Mouse (Mus musculus) intestine, postnatal 0 days (tissue): ENCODE data around the gene Bpi. TPM values are rescaled to one million over a fixed set of nuclear protein-coding genes. Genes with fewer than 3 reads are reported as not detected.

Experiments
- ATAC-seq: fragments of 200-750 bp; cut with Nextera tagmentation; 2 replicates; pipeline ENCODE4 v1.8.0; 2017; ENCODE audit warnings: mild to moderate bottlenecking, moderate TSS enrichment, moderate library complexity
- H3K27ac ChIP-seq: fragments of 300-500 bp; sonication (generic); 2 replicates; pipeline ENCODE4 v1.5.1; 2014; ENCODE audit warnings: mild to moderate bottlenecking, low read depth, low read length, moderate library complexity
- H3K27me3 ChIP-seq: fragments of 300-500 bp; sonication (generic); replicated peaks from 2 replicates; pipeline ENCODE4 v1.6.1; 2014; ENCODE audit warnings: low read length, mixed read lengths; ENCODE audit not compliant: control insufficient read depth, insufficient read depth
- H3K36me3 ChIP-seq: fragments of 300-500 bp; sonication (generic); 2 replicates; pipeline ENCODE4 v1.6.1; 2014; ENCODE audit warnings: mild to moderate bottlenecking, moderate library complexity; ENCODE audit not compliant: control insufficient read depth, insufficient read depth
- H3K4me1 ChIP-seq: fragments of 300-500 bp; sonication (generic); replicated peaks from 2 replicates; pipeline ENCODE4 v1.6.1; 2014; ENCODE audit warnings: antibody characterized with exemption, low read length, mixed read lengths; ENCODE audit not compliant: control insufficient read depth, insufficient read depth
- H3K4me2 ChIP-seq: fragments of 300-500 bp; sonication (generic); replicated peaks from 2 replicates; pipeline ENCODE4 v1.6.1; 2014; ENCODE audit warnings: low read depth, mild to moderate bottlenecking, moderate library complexity
- H3K4me3 ChIP-seq: fragments of 300-500 bp; sonication (generic); 2 replicates; pipeline ENCODE4 v1.5.1; 2014; ENCODE audit warnings: low read depth, low read length
- H3K9ac ChIP-seq: fragments of 300-500 bp; sonication (generic); 2 replicates; pipeline ENCODE4 v1.6.1; 2014; ENCODE audit warnings: mild to moderate bottlenecking, low read depth, low read length
- H3K9me3 ChIP-seq: fragments of 300-500 bp; sonication (generic); 2 replicates; pipeline ENCODE4 v1.6.1; 2016; ENCODE audit warnings: mixed run types; ENCODE audit not compliant: control insufficient read depth
- CTCF ChIP-seq: sonication (generic); IDR thresholded peaks from 2 replicates; pipeline ENCODE4 v1.5.1; 2016; ENCODE audit warnings: low read depth, mild to moderate bottlenecking, control low read depth, antibody characterized with exemption, moderate library complexity
- WGBS: fragments of 180-500 bp; shearing (Covaris S2); extraction: QIAGEN DNeasy Blood & Tissue Kit; methylation state at CpG from one replicate; pipeline ENCODE4 v1.1.7; 2014; 5-methylcytosine and 5-hydroxymethylcytosine counted together
- polyA plus RNA-seq: library from polyadenylated mRNA; unstranded; fragments of >200 nt; fragmentation: Nextera tagmentation; extraction: Ambion mirVana; gene quantifications from 2 replicates; pipeline ENCODE4 v1.2.1, GENCODE M21; 2015

Gene Bpi
- polyA plus RNA-seq, 1 experiment from 2014 or later: not detected

GRCm38 (mm10) chr2:158228670-158229502 is 29.0 kb upstream of the Bpi start, which contains the start of gene D630003M21Rik:
Gene D630003M21Rik (minus strand): TSS chr2:158229222.
- H3K9me3 ChIP-seq: no peaks in the 10 kb centered on the region
- H3K4me1 ChIP-seq: 0 out of 2 replicates have a peak, but pooled peaks cover 3% of the 10 kb centered on the region
- ATAC-seq: peak; percentile 79
- H3K36me3 ChIP-seq: no peaks in the 10 kb centered on the region
- H3K27ac ChIP-seq: no peak within 1 kb of the TSS
- 1% methylated on average over 41 of the region's 55 CpGs for WGBS
- TF ChIP-seq CTCF: peak; percentile 12; the same call in 1 of the 2 replicates
- peak within 1 kb of the TSS; percentile 38 for H3K4me3 ChIP-seq
- peak within 1 kb of the TSS; percentile 69 for H3K4me2 ChIP-seq
- peak within 1 kb of the TSS; percentile 37 for H3K9ac ChIP-seq
- no peaks in the 10 kb centered on the region for H3K27me3 ChIP-seq

GRCm38 (mm10) chr2:158229503-158229892 is 28.4 kb upstream of the Bpi start:
- TF ChIP-seq CTCF: no peak
- no peak for ATAC-seq
- WGBS: 42% methylated on average over 7 of the region's 7 CpGs
- Histone ChIP-seq H3K4me3 (peak overlapping the region; percentile 38), H3K27me3 (no peaks in the 10 kb centered on the region), H3K4me1 (0 out of 2 replicates have a peak, but pooled peaks cover 3% of the 10 kb centered on the region), H3K9me3 (no peaks in the 10 kb centered on the region), H3K9ac (peak overlapping the region; percentile 37), H3K4me2 (peak overlapping the region; percentile 69), H3K27ac (no peak overlapping the region), H3K36me3 (no peaks in the 10 kb centered on the region)

- Histone ChIP-seq H3K27me3 (no peaks in the 10 kb centered on the region), H3K4me3 (no peak overlapping the region), H3K9me3 (no peaks in the 10 kb centered on the region), H3K27ac (no peak overlapping the region), H3K9ac (no peak overlapping the region), H3K36me3 (no peaks in the 10 kb centered on the region), H3K4me2 (no peak overlapping the region), H3K4me1 (0 out of 2 replicates have a peak, but pooled peaks cover 3% of the 10 kb centered on the region)
- no peak for TF ChIP-seq CTCF
- ATAC-seq: no peak
- 56% methylated on average over 6 of the region's 6 CpGs for WGBS
These were observed 27.3 kb upstream of the Bpi start for GRCm38 (mm10) chr2:158230617-158231016.

GRCm38 (mm10) chr2:158231071-158231470 is 26.8 kb upstream of the Bpi start:
- Histone ChIP-seq H3K9me3 (no peaks in the 10 kb centered on the region), H3K27ac (no peak overlapping the region), H3K27me3 (no peaks in the 10 kb centered on the region), H3K36me3 (no peaks in the 10 kb centered on the region), H3K4me1 (0 out of 2 replicates have a peak, but pooled peaks cover 3% of the 10 kb centered on the region), H3K4me2 (no peak overlapping the region), H3K9ac (no peak overlapping the region), H3K4me3 (no peak overlapping the region)
- 56% methylated on average over 5 of the region's 5 CpGs for WGBS
- ATAC-seq: no peak
- no peak for TF ChIP-seq CTCF

GRCm38 (mm10) chr2:158232414-158232813 is 25.5 kb upstream of the Bpi start:
- 57% methylated on average over 3 of the region's 3 CpGs for WGBS
- Histone ChIP-seq H3K9ac (no peak overlapping the region), H3K4me2 (no peak overlapping the region), H3K36me3 (no peaks in the 10 kb centered on the region), H3K27ac (no peak overlapping the region), H3K4me1 (0 out of 2 replicates have a peak, but pooled peaks cover 3% of the 10 kb centered on the region), H3K9me3 (no peaks in the 10 kb centered on the region), H3K4me3 (no peak overlapping the region), H3K27me3 (no peaks in the 10 kb centered on the region)
- ATAC-seq: no peak
- no peak for TF ChIP-seq CTCF

- Histone ChIP-seq H3K4me1 (0 out of 2 replicates have a peak, but pooled peaks cover 3% of the 10 kb centered on the region), H3K36me3 (no peaks in the 10 kb centered on the region), H3K4me2 (no peak overlapping the region), H3K27ac (no peak overlapping the region), H3K9me3 (no peaks in the 10 kb centered on the region), H3K27me3 (no peaks in the 10 kb centered on the region), H3K4me3 (no peak overlapping the region), H3K9ac (no peak overlapping the region)
- TF ChIP-seq CTCF: no peak
- WGBS: 47% methylated on average over 3 of the region's 3 CpGs
- ATAC-seq: no peak
These were observed 24.8 kb upstream of the Bpi start for GRCm38 (mm10) chr2:158233106-158233505.
